Mouse (Mus musculus): ENCODE measurements around the gene Psma4. TPM values are rescaled to one million over a fixed set of nuclear protein-coding genes. Genes with fewer than 3 reads are reported as not detected.

The Psma4 gene
- polyA plus RNA-seq, 1 experiment from 2014 or later = 201 TPM

- Histone ChIP-seq H3K4me1 (replicated peaks) (no peaks in the 10 kb centered on the region), H3K36me3 (no peaks in the 10 kb centered on the region), H3K9ac (no peak overlapping the region), H3K27ac (no peak overlapping the region), H3K9me3 (replicated peaks) (no peaks in the 10 kb centered on the region), H3K27me3 (peaks cover 4% of the 10 kb centered on the region; the same call in 1 of the 2 replicates), H3K4me3 (no peak overlapping the region), H3K4me2 (no peak overlapping the region)
- 67% methylated on average over 3 of the region's 3 CpGs for WGBS
- ATAC-seq (replicated peaks; ENCODE audit: insufficient number of reproducible peaks, insufficient read depth, low FRiP score, low read depth) = no peak
These were observed 39.8 kb downstream of the Psma4 start for GRCm38 (mm10) chr9:54990362-54990761.

- no peaks in the 10 kb centered on the region for H3K4me1 ChIP-seq (replicated peaks)
- no peak overlapping the region for H3K4me3 ChIP-seq
- H3K27me3 ChIP-seq = no peaks in the 10 kb centered on the region
- no peak for ATAC-seq (replicated peaks; ENCODE audit: insufficient number of reproducible peaks, insufficient read depth, low FRiP score, low read depth)
- no peak overlapping the region for H3K27ac ChIP-seq
- 56% methylated on average over 3 of the region's 3 CpGs for WGBS
- no peaks in the 10 kb centered on the region for H3K9me3 ChIP-seq (replicated peaks)
- no peak overlapping the region for H3K9ac ChIP-seq
- H3K4me2 ChIP-seq = no peak overlapping the region
- H3K36me3 ChIP-seq = no peaks in the 10 kb centered on the region
These were observed 43.8 kb downstream of the Psma4 start for GRCm38 (mm10) chr9:54994381-54994780.

GRCm38 (mm10) chr9:54995645-54996044, 45.1 kb downstream of the Psma4 start:
- H3K9me3 ChIP-seq (replicated peaks) = no peaks in the 10 kb centered on the region
- no peak for ATAC-seq (replicated peaks; ENCODE audit: insufficient number of reproducible peaks, insufficient read depth, low FRiP score, low read depth)
- no peaks in the 10 kb centered on the region for H3K36me3 ChIP-seq
- no peak overlapping the region for H3K9ac ChIP-seq
- no peak overlapping the region for H3K4me3 ChIP-seq
- no peak overlapping the region for H3K27ac ChIP-seq
- WGBS = 47% methylated on average over 3 of the region's 3 CpGs
- no peak overlapping the region for H3K4me2 ChIP-seq
- H3K4me1 ChIP-seq (replicated peaks) = no peaks in the 10 kb centered on the region
- no peaks in the 10 kb centered on the region for H3K27me3 ChIP-seq

- no peak overlapping the region for H3K4me2 ChIP-seq
- H3K4me3 ChIP-seq = no peak overlapping the region
- WGBS = 66% methylated on average over 4 of the region's 4 CpGs
- no peak overlapping the region for H3K27ac ChIP-seq
- H3K4me1 ChIP-seq (replicated peaks) = no peaks in the 10 kb centered on the region
- no peaks in the 10 kb centered on the region for H3K36me3 ChIP-seq
- no peak for ATAC-seq (replicated peaks; ENCODE audit: insufficient number of reproducible peaks, insufficient read depth, low FRiP score, low read depth)
- no peaks in the 10 kb centered on the region for H3K9me3 ChIP-seq (replicated peaks)
- H3K27me3 ChIP-seq = no peaks in the 10 kb centered on the region
- H3K9ac ChIP-seq = no peak overlapping the region
These were observed 53.0 kb downstream of the Psma4 start for GRCm38 (mm10) chr9:55003609-55004008.

Other genes with a start within 250 kb of the Psma4 start
- 92.7 and 93.2 TPM in 2 replicates for gene Wdr61, start 216.3 kb upstream of the Psma4 start, polyA plus RNA-seq (2015; fragmentation: Nextera tagmentation; extraction: Ambion mirVana)
- 9.1 and 23.6 TPM in 2 replicates for gene Crabp1, start 186.0 kb upstream of the Psma4 start, polyA plus RNA-seq (2015; fragmentation: Nextera tagmentation; extraction: Ambion mirVana)
- 18.2 and 19.7 TPM in 2 replicates for gene Ireb2, start 87.0 kb upstream of the Psma4 start, polyA plus RNA-seq (2015; fragmentation: Nextera tagmentation; extraction: Ambion mirVana)
- 2.1 and 2.6 TPM in 2 replicates for gene Hykk, start 33.5 kb upstream of the Psma4 start, polyA plus RNA-seq (2015; fragmentation: Nextera tagmentation; extraction: Ambion mirVana)
- 0.62 and 0.87 TPM in 2 replicates for gene AY074887, start 208 bp downstream of the Psma4 start, polyA plus RNA-seq (2015; fragmentation: Nextera tagmentation; extraction: Ambion mirVana)
- 0.14 and 0.27 TPM in 2 replicates for gene Chrna5, start 30.1 kb downstream of the Psma4 start, polyA plus RNA-seq (2015; fragmentation: Nextera tagmentation; extraction: Ambion mirVana)
- 0.05 and 1.1 TPM in 2 replicates for gene Chrna3, start 75.8 kb downstream of the Psma4 start, polyA plus RNA-seq (2015; fragmentation: Nextera tagmentation; extraction: Ambion mirVana)
- gene Chrnb4, start 98.0 kb downstream of the Psma4 start, polyA plus RNA-seq (2015; fragmentation: Nextera tagmentation; extraction: Ambion mirVana) = 0.15 and 0.46 TPM in 2 replicates
- gene Ube2q2, start 198.1 kb downstream of the Psma4 start, polyA plus RNA-seq (2015; fragmentation: Nextera tagmentation; extraction: Ambion mirVana) = 26.1 and 26.5 TPM in 2 replicates